Comparison of ENCODE assay signal across 8 mouse cellular contexts in genomic region chr13:81314306-81315120, GRCm38 (mm10).
A peak's percentile ranks its signal among the peaks of the same experiment; 100 is the strongest.
DNase-seq lines count a peak whose midpoint lies in the region; ATAC-seq and TF ChIP-seq lines count a peak whose summit lies in the region.

No protein-coding gene starts in this region.

- peak; percentile 92 for TF ChIP-seq RAD21 in CH12.LX (IDR thresholded peaks at IDR 0.05; ENCODE audit: low read depth, low read length)

- H3K27me3 ChIP-seq in hindbrain, embryonic 14.5 days (ENCODE audit: control insufficient read depth, insufficient read depth, low read length), result no peaks in the 10 kb centered on the region
- no peaks in the 10 kb centered on the region for H3K27me3 ChIP-seq in hindbrain, embryonic 11.5 days (ENCODE audit: control insufficient read depth, insufficient read depth, low read length)
- H3K27me3 ChIP-seq in CH12.LX (replicated peaks), result no peaks in the 10 kb centered on the region
- H3K27me3 ChIP-seq in forebrain, embryonic 16.5 days (replicated peaks; ENCODE audit: control insufficient read depth, insufficient read depth, low read length), result no peaks in the 10 kb centered on the region
- H3K27me3 ChIP-seq in limb, embryonic 12.5 days, result no peaks in the 10 kb centered on the region

- in situ Hi-C loops in CH12.LX (cut with MboI; ENCODE audit: low pct_ligation_motif_present, low pct_unique_long_range_greater_than_20kb, low sequenced_read_pairs), result no loop called here

- no peaks in the 10 kb centered on the region for H3K4me1 ChIP-seq in hindbrain, embryonic 14.5 days (replicated peaks; ENCODE audit: control insufficient read depth, insufficient read depth, low read length)
- H3K4me1 ChIP-seq in hindbrain, embryonic 11.5 days (replicated peaks; ENCODE audit: control insufficient read depth, insufficient read depth, low read length), result no peaks in the 10 kb centered on the region
- peaks cover 0 to 6% of the 10 kb centered on the region in 2 experiments; a peak in 1 of 4 replicates for H3K4me1 ChIP-seq in CH12.LX (ENCODE audit: control insufficient read depth in 1 of 2, insufficient read depth in 2 of 2)
- no peaks in the 10 kb centered on the region for H3K4me1 ChIP-seq in forebrain, embryonic 16.5 days (replicated peaks; ENCODE audit: control insufficient read depth, insufficient read depth, low read length)
- H3K4me1 ChIP-seq in limb, embryonic 12.5 days (replicated peaks), result peaks cover 6% of the 10 kb centered on the region; the same call in 1 of the 2 replicates

- peak; percentile 7 to 85; a peak in 2 of 4 replicates for TF ChIP-seq CTCF in CH12.LX (conservative IDR thresholded peaks at IDR 0.05 in 1 of 2, IDR thresholded peaks at IDR 0.05 in 1 of 2; ENCODE audit: low read depth in 2 of 2, low read length in 2 of 2)

- no peak overlapping the region for H3K9ac ChIP-seq in hindbrain, embryonic 14.5 days
- H3K9ac ChIP-seq in hindbrain, embryonic 11.5 days (ENCODE audit: low read depth, low read length), result no peak overlapping the region
- H3K9ac ChIP-seq in CH12.LX (ENCODE audit: insufficient read depth, low read depth), result no peak overlapping the region
- H3K9ac ChIP-seq in forebrain, embryonic 16.5 days (replicated peaks; ENCODE audit: low read depth, low read length), result no peak overlapping the region
- H3K9ac ChIP-seq in limb, embryonic 12.5 days (replicated peaks), result no peak overlapping the region

- H3K4me3 ChIP-seq in hindbrain, embryonic 14.5 days (replicated peaks; ENCODE audit: low read length), result no peak overlapping the region
- H3K4me3 ChIP-seq in hindbrain, embryonic 11.5 days (ENCODE audit: low read depth, low read length), result no peak overlapping the region
- H3K4me3 ChIP-seq in CH12.LX (replicated peaks in 1 of 3; ENCODE audit: low read depth in 2 of 3, low read length in 2 of 3, poor library complexity in 1 of 3), result no peak overlapping the region
- H3K4me3 ChIP-seq in forebrain, embryonic 16.5 days (replicated peaks; ENCODE audit: low read length), result no peak overlapping the region
- no peak overlapping the region for H3K4me3 ChIP-seq in limb, embryonic 12.5 days (replicated peaks)

- H3K36me3 ChIP-seq in hindbrain, embryonic 14.5 days (replicated peaks; ENCODE audit: control insufficient read depth, insufficient read depth), result no peaks in the 10 kb centered on the region
- no peaks in the 10 kb centered on the region for H3K36me3 ChIP-seq in hindbrain, embryonic 11.5 days (ENCODE audit: control insufficient read depth, insufficient read depth, low read length)
- H3K36me3 ChIP-seq in CH12.LX (replicated peaks in 1 of 2; ENCODE audit: control insufficient read depth in 1 of 2, insufficient read depth in 1 of 2, low read length in 1 of 2), result no peaks in the 10 kb centered on the region
- H3K36me3 ChIP-seq in forebrain, embryonic 16.5 days (ENCODE audit: control insufficient read depth, insufficient read depth), result no peaks in the 10 kb centered on the region
- no peaks in the 10 kb centered on the region for H3K36me3 ChIP-seq in limb, embryonic 12.5 days

- H3K9me3 ChIP-seq in hindbrain, embryonic 14.5 days (ENCODE audit: control insufficient read depth, low read length), result no peaks in the 10 kb centered on the region
- H3K9me3 ChIP-seq in hindbrain, embryonic 11.5 days (ENCODE audit: control insufficient read depth, low read length), result no peaks in the 10 kb centered on the region
- H3K9me3 ChIP-seq in CH12.LX (replicated peaks; ENCODE audit: low read length), result no peaks in the 10 kb centered on the region
- H3K9me3 ChIP-seq in forebrain, embryonic 16.5 days (ENCODE audit: control insufficient read depth, low read length), result no peaks in the 10 kb centered on the region
- no peaks in the 10 kb centered on the region for H3K9me3 ChIP-seq in limb, embryonic 12.5 days

- dilution Hi-C loops in CH12.LX (cut with MboI; ENCODE audit: extremely low pct_ligation_motif_present, extremely low pct_unique_long_range_greater_than_20kb, low sequenced_read_pairs), result no loop called here

- no peak for TF ChIP-seq POLR2A in CH12.LX (IDR thresholded peaks at IDR 0.05; ENCODE audit: low read depth, low read length)

- TF ChIP-seq EP300 in CH12.LX (IDR thresholded peaks at IDR 0.05; ENCODE audit: low read length), result no peak

- WGBS in hindbrain, embryonic 14.5 days, result 71% methylated on average over 7 of the region's 7 CpGs
- WGBS in hindbrain, embryonic 11.5 days, result 76% methylated on average over 7 of the region's 7 CpGs
- WGBS in forebrain, embryonic 16.5 days, result 65% methylated on average over 7 of the region's 7 CpGs
- WGBS in limb, embryonic 12.5 days, result 52% methylated on average over 7 of the region's 7 CpGs

- H3K4me2 ChIP-seq in hindbrain, embryonic 14.5 days (replicated peaks), result no peak overlapping the region
- no peak overlapping the region for H3K4me2 ChIP-seq in hindbrain, embryonic 11.5 days (replicated peaks; ENCODE audit: low read depth, low read length)
- no peak overlapping the region for H3K4me2 ChIP-seq in CH12.LX (ENCODE audit: insufficient read depth, low read depth, poor library complexity, severe bottlenecking)
- H3K4me2 ChIP-seq in forebrain, embryonic 16.5 days (ENCODE audit: low read length), result no peak overlapping the region
- H3K4me2 ChIP-seq in limb, embryonic 12.5 days, result no peak overlapping the region

- peak; percentile 78; the same call in 1 of the 2 replicates for ATAC-seq in hindbrain, embryonic 14.5 days (ENCODE audit: low FRiP score)
- ATAC-seq in hindbrain, embryonic 11.5 days (ENCODE audit: low FRiP score), result no peak
- peak; percentile 85 for ATAC-seq in forebrain, embryonic 16.5 days
- ATAC-seq in limb, embryonic 12.5 days (ENCODE audit: insufficient number of reproducible peaks, insufficient read depth, low FRiP score, low TSS enrichment, low read depth), result 0 out of 2 replicates have a peak, but pooled peaks have one; percentile 67
- no peak for ATAC-seq in erythroid progenitor cell, adult 5-6 weeks (replicated peaks; ENCODE audit: low FRiP score, poor library complexity, severe bottlenecking)

- DNase-seq in hindbrain, embryonic 14.5 days (ENCODE audit: low spot score), result peak; percentile 66
- DNase-seq in hindbrain, embryonic 11.5 days (ENCODE audit: low spot score), result no peak
- DNase-seq in CH12.LX (ENCODE audit: extremely low read depth), result peak; percentile 42
- no peak for DNase-seq in spleen, postnatal 36 days (ENCODE audit: low spot score in 2 of 2)
- DNase-seq in spleen, postnatal 4 days (ENCODE audit: low spot score in 2 of 2), result no peak

- no peaks in the 10 kb centered on the region for H3K79me2 ChIP-seq in CH12.LX (replicated peaks; ENCODE audit: control insufficient read depth, extremely low read depth, insufficient read depth, poor library complexity, severe bottlenecking)

- H3K27ac ChIP-seq in hindbrain, embryonic 14.5 days, result no peak overlapping the region
- H3K27ac ChIP-seq in hindbrain, embryonic 11.5 days (ENCODE audit: low read depth, low read length), result no peak overlapping the region
- no peak overlapping the region for H3K27ac ChIP-seq in CH12.LX (ENCODE audit: insufficient read depth, low read depth)
- no peak overlapping the region for H3K27ac ChIP-seq in forebrain, embryonic 16.5 days (ENCODE audit: low read length)
- H3K27ac ChIP-seq in limb, embryonic 12.5 days, result 0 out of 2 replicates have a peak overlapping the region, but pooled peaks have one; percentile 23

TF ChIP-seq in CH12.LX, 34 proteins besides CTCF, POLR2A, EP300 and RAD21:
- TF ChIP-seq MYC (IDR thresholded peaks at IDR 0.05; ENCODE audit: low read depth, low read length) (no peak), HCFC1 (IDR thresholded peaks at IDR 0.05; ENCODE audit: low read depth, low read length) (no peak), ZC3H11A (IDR thresholded peaks at IDR 0.05; ENCODE audit: low read depth, low read length) (peak; percentile 79), USF2 (conservative IDR thresholded peaks at IDR 0.05; ENCODE audit: low read depth, low read length) (no peak), NELFE (IDR thresholded peaks at IDR 0.05; ENCODE audit: low read depth, low read length) (peak; percentile 26; the same call in 1 of the 2 replicates), TCF12 (IDR thresholded peaks at IDR 0.05; ENCODE audit: low read depth, low read length) (0 out of 2 replicates have a peak, but pooled peaks have one; percentile 11), UBTF (IDR thresholded peaks at IDR 0.05; ENCODE audit: low read depth, low read length) (no peak), SMC3 (IDR thresholded peaks at IDR 0.05; ENCODE audit: low read depth, low read length) (peak; percentile 81), CHD2 (IDR thresholded peaks at IDR 0.05; ENCODE audit: low read length) (no peak), USF1 (IDR thresholded peaks at IDR 0.05; ENCODE audit: low read depth, low read length) (no peak), TBP (conservative IDR thresholded peaks at IDR 0.05; ENCODE audit: low read depth, low read length) (no peak), MAFK (IDR thresholded peaks at IDR 0.05; ENCODE audit: insufficient replicate concordance, low read length) (no peak), SIN3A (IDR thresholded peaks at IDR 0.05; ENCODE audit: low read length) (0 out of 2 replicates have a peak, but pooled peaks have one; percentile 26), ZNF384 (IDR thresholded peaks at IDR 0.05; ENCODE audit: low read depth, low read length) (peak; percentile 34; the same call in 1 of the 2 replicates)

Comparison
In these comparisons a context has a peak if more than half of its experiments do, and no peak if none do; other contexts are left out.
1. ATAC-seq: peak in hindbrain, embryonic 14.5 days (single experiment), forebrain, embryonic 16.5 days (single experiment) and limb, embryonic 12.5 days (single experiment); none in hindbrain, embryonic 11.5 days (single experiment) and erythroid progenitor cell, adult 5-6 weeks (single experiment).
2. DNase-seq: peak in hindbrain, embryonic 14.5 days (single experiment) and CH12.LX (single experiment); none in hindbrain, embryonic 11.5 days (single experiment), spleen, postnatal 36 days (0 of 2) and spleen, postnatal 4 days (0 of 2).